Mouse (Mus musculus) regulatory T cell (primary cell): ENCODE measurements around the gene Mtx2.

Experiments used
- in situ Hi-C: fragments of 300-600 bp; cut with MboI, MseI; formaldehyde crosslinking; loops from one replicate; pipeline ENCODE4 v1.15.1; 2025; ENCODE audit warnings: high pct_unique_total_duplicates

Mtx2 gene

GRCm38 (mm10) chr2:74917880-74918537, 92.4 kb downstream of the Mtx2 start:
- in situ Hi-C loops: no loop called here

GRCm38 (mm10) chr2:74925968-74926814, 100.6 kb downstream of the Mtx2 start:
- in situ Hi-C loops: no loop called here
